Mouse (Mus musculus): ENCODE results near the gene Uri1. TPM values are rescaled to one million over a fixed set of nuclear protein-coding genes. Genes with fewer than 3 reads are reported as not detected.

Uri1 gene
- 45.9 and 46.7 TPM in 2 replicates for polyA plus RNA-seq (2016; fragmentation: Nextera tagmentation; extraction: Ambion mirVana)

- H3K27me3 ChIP-seq, result 0 out of 2 replicates have a peak, but pooled peaks cover 4% of the 10 kb centered on the region
- 94% methylated on average over 8 of the region's 8 CpGs for WGBS
- H3K4me1 ChIP-seq, result no peaks in the 10 kb centered on the region
- H3K9me3 ChIP-seq, result peaks cover 5% of the 10 kb centered on the region; the same call in 1 of the 2 replicates
- H3K4me2 ChIP-seq, result no peak within 1 kb of the TSS
- H3K4me3 ChIP-seq (replicated peaks), result no peak within 1 kb of the TSS
- H3K27ac ChIP-seq, result no peak within 1 kb of the TSS
- ATAC-seq (ENCODE audit: low FRiP score), result no peak
- H3K36me3 ChIP-seq (replicated peaks), result no peaks in the 10 kb centered on the region
- H3K9ac ChIP-seq, result no peak within 1 kb of the TSS
Observed at GRCm38 (mm10) chr7:38023451-38023850, at the start of gene Uri1. Uri1 (minus strand) TSS chr7:38023551.

GRCm38 (mm10) chr7:38071065-38071464, 47.7 kb upstream of the Uri1 start:
- 80% methylated on average over 5 of the region's 5 CpGs for WGBS
- Histone ChIP-seq H3K4me2 (no peak overlapping the region), H3K9ac (no peak overlapping the region), H3K4me3 (replicated peaks) (no peak overlapping the region), H3K27me3 (peaks cover 23% of the 10 kb centered on the region), H3K4me1 (peaks cover 18% of the 10 kb centered on the region), H3K27ac (no peak overlapping the region), H3K36me3 (replicated peaks) (no peaks in the 10 kb centered on the region), H3K9me3 (no peaks in the 10 kb centered on the region)
- ATAC-seq (ENCODE audit: low FRiP score), result no peak

DNA sequence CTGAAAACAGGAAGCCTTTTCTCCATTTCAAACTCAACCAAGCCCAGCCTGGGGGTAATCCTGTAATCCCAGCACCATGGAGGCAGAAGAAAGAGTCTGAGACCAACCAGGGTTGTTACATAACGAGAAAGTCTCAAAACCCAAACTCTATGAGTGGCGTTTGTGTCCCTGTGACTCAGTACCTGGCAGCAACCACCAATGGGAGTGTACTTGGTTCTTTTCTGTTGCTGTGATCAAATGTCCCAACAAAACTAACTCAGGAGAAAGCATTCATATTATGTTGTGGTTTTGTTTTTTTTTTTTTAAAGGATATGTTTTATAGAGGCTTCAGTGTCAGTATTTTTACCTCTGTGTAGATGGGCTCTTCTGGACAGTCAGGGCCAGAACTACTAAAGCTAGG, 47.3 kb upstream of the Uri1 start:
- Histone ChIP-seq H3K27ac (no peak overlapping the region), H3K27me3 (peaks cover 23% of the 10 kb centered on the region), H3K9ac (no peak overlapping the region), H3K36me3 (replicated peaks) (no peaks in the 10 kb centered on the region), H3K4me2 (no peak overlapping the region), H3K4me1 (peaks cover 18% of the 10 kb centered on the region), H3K4me3 (replicated peaks) (no peak overlapping the region), H3K9me3 (no peaks in the 10 kb centered on the region)
- 36% methylated on average over 2 of the region's 2 CpGs for WGBS
- no peak for ATAC-seq (ENCODE audit: low FRiP score)

DNA sequence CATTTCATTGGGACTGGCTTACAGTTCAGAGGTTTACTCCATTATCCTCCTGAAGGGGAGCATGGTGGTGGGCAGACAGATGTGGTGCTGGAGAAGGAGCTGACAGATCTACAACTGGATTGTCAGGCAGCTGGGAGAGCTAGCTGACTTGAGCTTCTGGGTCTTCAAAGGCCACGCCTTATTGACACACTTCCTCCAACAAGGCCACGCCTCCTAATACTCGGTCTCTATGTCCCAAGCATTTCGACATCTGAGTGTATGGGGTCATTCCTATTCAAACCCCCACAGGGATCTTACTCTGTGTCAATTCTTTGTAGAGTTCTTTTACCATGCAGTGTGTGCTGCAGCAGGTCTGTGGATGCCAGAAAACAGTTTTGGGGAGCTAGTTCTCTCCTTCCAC, 41.1 kb upstream of the Uri1 start:
- H3K27me3 ChIP-seq, result peaks cover 13% of the 10 kb centered on the region; the same call in 1 of the 2 replicates
- H3K9me3 ChIP-seq, result no peaks in the 10 kb centered on the region
- ATAC-seq (ENCODE audit: low FRiP score), result no peak
- H3K36me3 ChIP-seq (replicated peaks), result no peaks in the 10 kb centered on the region
- 53% methylated on average over 4 of the region's 4 CpGs for WGBS
- peaks cover 11% of the 10 kb centered on the region for H3K4me1 ChIP-seq
- no peak overlapping the region for H3K9ac ChIP-seq
- no peak overlapping the region for H3K27ac ChIP-seq
- no peak overlapping the region for H3K4me3 ChIP-seq (replicated peaks)
- H3K4me2 ChIP-seq, result no peak overlapping the region

GRCm38 (mm10) chr7:38061060-38061970, 38.0 kb upstream of the Uri1 start:
- Histone ChIP-seq H3K4me3 (replicated peaks) (peak overlapping the region; percentile 54), H3K27ac (peak overlapping the region; percentile 50; the same call in 1 of the 2 replicates), H3K36me3 (replicated peaks) (no peaks in the 10 kb centered on the region), H3K4me2 (peak overlapping the region; percentile 68), H3K4me1 (peaks cover 20% of the 10 kb centered on the region), H3K27me3 (peaks cover 13% of the 10 kb centered on the region; the same call in 1 of the 2 replicates), H3K9me3 (no peaks in the 10 kb centered on the region), H3K9ac (peak overlapping the region; percentile 70)
- ATAC-seq (ENCODE audit: low FRiP score), result peak; percentile 97
- WGBS, result 2% methylated on average over 34 of the region's 57 CpGs

- H3K4me2 ChIP-seq, result no peak overlapping the region
- no peak overlapping the region for H3K4me3 ChIP-seq (replicated peaks)
- H3K27ac ChIP-seq, result no peak overlapping the region
- H3K36me3 ChIP-seq (replicated peaks), result no peaks in the 10 kb centered on the region
- no peaks in the 10 kb centered on the region for H3K9me3 ChIP-seq
- peaks cover 20% of the 10 kb centered on the region for H3K4me1 ChIP-seq
- H3K9ac ChIP-seq, result no peak overlapping the region
- WGBS, result 77% methylated on average over 8 of the region's 8 CpGs
- no peak for ATAC-seq (ENCODE audit: low FRiP score)
- peaks cover 13% of the 10 kb centered on the region; the same call in 1 of the 2 replicates for H3K27me3 ChIP-seq
Observed at GRCm38 (mm10) chr7:38059636-38060330, 36.4 kb upstream of the Uri1 start.

GRCm38 (mm10) chr7:38059096-38059495, 35.7 kb upstream of the Uri1 start:
- Histone ChIP-seq H3K9ac (no peak overlapping the region), H3K4me3 (replicated peaks) (no peak overlapping the region)
- 70% methylated on average over 7 of the region's 7 CpGs for WGBS

DNA sequence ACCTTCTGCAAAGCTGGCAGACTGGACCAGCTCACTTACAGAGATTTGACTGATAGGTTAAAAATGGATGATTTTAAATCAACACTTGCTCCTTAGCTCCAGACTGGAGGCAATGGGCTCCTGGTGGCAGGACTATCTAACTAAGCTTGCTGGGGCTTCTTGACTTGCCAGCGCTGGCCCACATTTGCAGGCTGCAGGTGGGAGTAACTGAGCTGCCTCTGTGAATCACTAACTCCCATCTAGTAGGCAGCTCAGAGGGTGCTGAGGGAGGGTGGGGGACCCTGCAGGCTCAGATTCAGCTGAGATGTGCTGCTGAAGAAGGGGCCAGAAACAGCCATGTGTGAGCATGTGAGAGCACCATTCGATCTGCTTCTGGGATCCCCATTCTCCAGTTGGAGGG, 32.6 kb upstream of the Uri1 start:
- no peak overlapping the region for H3K4me3 ChIP-seq (replicated peaks)
- no peaks in the 10 kb centered on the region for H3K9me3 ChIP-seq
- ATAC-seq (ENCODE audit: low FRiP score), result no peak
- H3K27me3 ChIP-seq, result 0 out of 2 replicates have a peak, but pooled peaks cover 3% of the 10 kb centered on the region
- peaks cover 13% of the 10 kb centered on the region; the same call in 1 of the 2 replicates for H3K4me1 ChIP-seq
- H3K27ac ChIP-seq, result no peak overlapping the region
- no peak overlapping the region for H3K9ac ChIP-seq
- WGBS, result 84% methylated on average over 2 of the region's 2 CpGs
- H3K36me3 ChIP-seq (replicated peaks), result no peaks in the 10 kb centered on the region
- no peak overlapping the region for H3K4me2 ChIP-seq

More at GRCm38 (mm10) chr7:38059096-38059495, 35.7 kb upstream of the Uri1 start:
- Histone ChIP-seq H3K4me1 (peaks cover 20% of the 10 kb centered on the region), H3K27ac (no peak overlapping the region), H3K36me3 (replicated peaks) (no peaks in the 10 kb centered on the region), H3K9me3 (no peaks in the 10 kb centered on the region), H3K27me3 (peaks cover 13% of the 10 kb centered on the region; the same call in 1 of the 2 replicates), H3K4me2 (no peak overlapping the region)
- no peak for ATAC-seq (ENCODE audit: low FRiP score)

DNA sequence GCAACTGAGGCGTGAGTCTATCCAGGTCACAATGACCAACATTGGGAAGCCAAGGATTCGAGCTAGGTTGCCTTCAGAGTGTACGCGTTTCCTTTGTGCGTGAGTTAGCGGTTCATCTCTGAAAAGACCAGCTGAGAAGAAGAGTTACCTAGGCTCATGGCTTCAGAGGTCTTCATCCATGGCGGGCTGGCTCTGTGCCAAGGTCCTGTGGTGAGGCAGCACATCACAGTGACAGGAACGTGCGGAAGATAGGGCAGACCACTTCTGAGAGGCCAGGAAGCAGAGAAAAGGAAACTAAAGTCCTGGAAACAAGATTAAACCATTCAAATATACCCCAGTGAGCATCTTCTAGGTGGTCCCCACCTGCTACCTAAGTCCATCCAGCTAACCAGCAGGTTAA, 30.9 kb upstream of the Uri1 start:
- no peak overlapping the region for H3K27ac ChIP-seq
- H3K4me2 ChIP-seq, result no peak overlapping the region
- H3K9me3 ChIP-seq, result no peaks in the 10 kb centered on the region
- no peak for ATAC-seq (ENCODE audit: low FRiP score)
- no peak overlapping the region for H3K4me3 ChIP-seq (replicated peaks)
- no peaks in the 10 kb centered on the region for H3K27me3 ChIP-seq
- peaks cover 9% of the 10 kb centered on the region; the same call in 1 of the 2 replicates for H3K4me1 ChIP-seq
- no peak overlapping the region for H3K9ac ChIP-seq
- 90% methylated on average over 9 of the region's 9 CpGs for WGBS
- no peaks in the 10 kb centered on the region for H3K36me3 ChIP-seq (replicated peaks)

DNA sequence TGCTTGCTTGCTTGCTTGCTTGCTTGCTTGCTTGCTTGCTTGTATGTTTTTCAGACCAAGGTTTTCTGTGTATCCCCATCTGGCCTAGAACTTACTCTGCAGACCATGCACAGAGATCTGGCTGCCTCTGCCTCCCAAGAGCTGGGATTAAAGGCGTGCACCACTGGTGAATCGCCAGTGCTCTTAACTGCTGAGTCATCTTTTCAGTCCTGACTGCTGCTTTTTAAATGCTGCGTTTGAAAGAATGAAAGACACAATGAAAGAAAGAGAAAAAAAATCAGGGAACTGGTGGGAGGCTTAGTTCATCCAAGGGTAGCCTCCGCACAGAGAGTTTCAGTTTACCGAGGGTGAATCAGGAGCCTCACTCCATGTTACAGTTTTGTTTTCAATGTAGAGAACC, 23.9 kb upstream of the Uri1 start:
- no peak overlapping the region for H3K27ac ChIP-seq
- no peaks in the 10 kb centered on the region for H3K4me1 ChIP-seq
- no peak overlapping the region for H3K9ac ChIP-seq
- no peak overlapping the region for H3K4me2 ChIP-seq
- no peak overlapping the region for H3K4me3 ChIP-seq (replicated peaks)
- H3K9me3 ChIP-seq, result no peaks in the 10 kb centered on the region
- ATAC-seq (ENCODE audit: low FRiP score), result no peak
- no peaks in the 10 kb centered on the region for H3K36me3 ChIP-seq (replicated peaks)
- WGBS, result 63% methylated on average over 5 of the region's 5 CpGs
- no peaks in the 10 kb centered on the region for H3K27me3 ChIP-seq

DNA sequence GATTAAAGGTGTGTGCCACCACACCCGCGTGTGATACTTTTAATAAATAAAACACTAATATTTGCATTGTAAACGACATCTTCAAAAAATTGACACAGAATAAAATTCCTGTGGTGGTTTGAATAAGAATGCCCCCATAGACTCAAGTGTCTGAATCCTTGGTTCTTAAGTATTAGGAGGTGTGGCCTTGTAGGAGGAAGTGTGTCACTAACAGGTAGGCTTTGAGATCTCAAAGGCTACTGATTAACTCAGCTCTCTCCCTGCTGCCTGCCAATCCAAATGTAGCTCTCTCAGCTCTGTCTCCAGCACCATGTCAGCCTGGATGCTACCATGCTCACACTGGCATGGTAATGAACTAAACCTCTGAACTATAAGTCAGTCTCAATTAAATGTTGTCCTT, 17.9 kb upstream of the Uri1 start:
- no peaks in the 10 kb centered on the region for H3K27me3 ChIP-seq
- ATAC-seq (ENCODE audit: low FRiP score), result no peak
- WGBS, result 94% methylated on average over 3 of the region's 3 CpGs

GRCm38 (mm10) chr7:38037586-38037985, 14.2 kb upstream of the Uri1 start:
- no peaks in the 10 kb centered on the region for H3K4me1 ChIP-seq
- WGBS, result 81% methylated on average over 5 of the region's 5 CpGs
- H3K4me2 ChIP-seq, result no peak overlapping the region
- no peak for ATAC-seq (ENCODE audit: low FRiP score)
- no peak overlapping the region for H3K27ac ChIP-seq
- H3K9me3 ChIP-seq, result no peaks in the 10 kb centered on the region
- H3K36me3 ChIP-seq (replicated peaks), result no peaks in the 10 kb centered on the region
- H3K27me3 ChIP-seq, result no peaks in the 10 kb centered on the region
- H3K4me3 ChIP-seq (replicated peaks), result no peak overlapping the region
- H3K9ac ChIP-seq, result no peak overlapping the region

More for the DNA sequence above, 17.9 kb upstream of the Uri1 start:
- Histone ChIP-seq H3K4me3 (replicated peaks) (no peak overlapping the region), H3K4me2 (no peak overlapping the region), H3K9ac (no peak overlapping the region), H3K4me1 (no peaks in the 10 kb centered on the region), H3K27ac (no peak overlapping the region), H3K9me3 (no peaks in the 10 kb centered on the region), H3K36me3 (replicated peaks) (no peaks in the 10 kb centered on the region)
